Mouse (Mus musculus): ENCODE measurements around the gene Banp. TPM values are rescaled to one million over a fixed set of nuclear protein-coding genes. Genes with fewer than 3 reads are reported as not detected.

Gene Banp
- total RNA-seq, 2 experiments from 2014 or later, result 15.6 to 17.4 TPM

- peak; percentile 49 to 79 for DNase-seq (ENCODE audit: low spot score in 2 of 2)
Measured at GRCm38 (mm10) chr8:121925624-121926023, 23.9 kb upstream of the Banp start.

GRCm38 (mm10) chr8:121926266-121926665, 23.3 kb upstream of the Banp start:
- DNase-seq (ENCODE audit: low spot score in 2 of 2), result no peak

- DNase-seq (ENCODE audit: low spot score in 2 of 2), result peak in 1 of 2 experiments; percentile 56
Measured at GRCm38 (mm10) chr8:121927316-121927715, 22.2 kb upstream of the Banp start.

- DNase-seq (ENCODE audit: low spot score in 2 of 2), result no peak
Measured at GRCm38 (mm10) chr8:121930047-121930446, 19.5 kb upstream of the Banp start.

GRCm38 (mm10) chr8:121931571-121931970, 18.0 kb upstream of the Banp start:
- DNase-seq (ENCODE audit: low spot score in 2 of 2), result no peak

GRCm38 (mm10) chr8:121932026-121932667, 17.4 kb upstream of the Banp start:
- DNase-seq (ENCODE audit: low spot score in 2 of 2), result no peak

GRCm38 (mm10) chr8:121932668-121933520, 16.7 kb upstream of the Banp start:
- no peak for DNase-seq (ENCODE audit: low spot score in 2 of 2)

- DNase-seq (ENCODE audit: low spot score in 2 of 2), result peak in 1 of 2 experiments; percentile 57
Measured at GRCm38 (mm10) chr8:121934506-121934905, 15.0 kb upstream of the Banp start.

GRCm38 (mm10) chr8:121934923-121935322, 14.6 kb upstream of the Banp start:
- DNase-seq (ENCODE audit: low spot score in 2 of 2), result no peak

GRCm38 (mm10) chr8:121935341-121936294, 13.9 kb upstream of the Banp start:
- peak in 1 of 2 experiments; percentile 63 for DNase-seq (ENCODE audit: low spot score in 2 of 2)

GRCm38 (mm10) chr8:121936391-121936790, 13.2 kb upstream of the Banp start:
- DNase-seq (ENCODE audit: low spot score in 2 of 2), result peak; percentile 46 to 65

- DNase-seq (ENCODE audit: low spot score in 2 of 2), result no peak
Measured at GRCm38 (mm10) chr8:121938732-121939131, 10.8 kb upstream of the Banp start.

GRCm38 (mm10) chr8:121943057-121943540, 6.5 kb upstream of the Banp start:
- no peak for DNase-seq (ENCODE audit: low spot score in 2 of 2)

- DNase-seq (ENCODE audit: low spot score in 2 of 2), result no peak
Measured at GRCm38 (mm10) chr8:121943716-121944115, 5.8 kb upstream of the Banp start.

- DNase-seq (ENCODE audit: low spot score in 2 of 2), result no peak
Measured at GRCm38 (mm10) chr8:121944831-121945230, 4.7 kb upstream of the Banp start, which contains the start of gene Car5a. Gene Car5a (minus strand): TSS chr8:121944904.

GRCm38 (mm10) chr8:121946351-121946750, 3.2 kb upstream of the Banp start:
- no peak for DNase-seq (ENCODE audit: low spot score in 2 of 2)

GRCm38 (mm10) chr8:121947047-121947752, 2.4 kb upstream of the Banp start:
- DNase-seq (ENCODE audit: low spot score in 2 of 2), result peak in 1 of 2 experiments; percentile 23

- DNase-seq (ENCODE audit: low spot score in 2 of 2), result peak; percentile 84 to 93
Measured at GRCm38 (mm10) chr8:121947753-121948141, 1.8 kb upstream of the Banp start.

GRCm38 (mm10) chr8:121948321-121949145, 1.0 kb upstream of the Banp start:
- peak in 1 of 2 experiments; percentile 25 for DNase-seq (ENCODE audit: low spot score in 2 of 2)

All from gastrocnemius, postnatal 4 days (tissue).